Mouse (Mus musculus) intestine, postnatal 0 days (tissue): ENCODE data around the gene Lrrn2. TPM values are rescaled to one million over a fixed set of nuclear protein-coding genes. Genes with fewer than 3 reads are reported as not detected.

Source experiments
- ATAC-seq: fragments of 200-750 bp; cut with Nextera tagmentation; 2 replicates; pipeline ENCODE4 v1.8.0; 2017; ENCODE audit warnings: mild to moderate bottlenecking, moderate TSS enrichment, moderate library complexity
- H3K27ac ChIP-seq: fragments of 300-500 bp; sonication (generic); 2 replicates; pipeline ENCODE4 v1.5.1; 2014; ENCODE audit warnings: mild to moderate bottlenecking, low read depth, low read length, moderate library complexity
- H3K27me3 ChIP-seq: fragments of 300-500 bp; sonication (generic); replicated peaks from 2 replicates; pipeline ENCODE4 v1.6.1; 2014; ENCODE audit warnings: low read length, mixed read lengths; ENCODE audit not compliant: control insufficient read depth, insufficient read depth
- H3K36me3 ChIP-seq: fragments of 300-500 bp; sonication (generic); 2 replicates; pipeline ENCODE4 v1.6.1; 2014; ENCODE audit warnings: mild to moderate bottlenecking, moderate library complexity; ENCODE audit not compliant: control insufficient read depth, insufficient read depth
- H3K4me1 ChIP-seq: fragments of 300-500 bp; sonication (generic); replicated peaks from 2 replicates; pipeline ENCODE4 v1.6.1; 2014; ENCODE audit warnings: antibody characterized with exemption, low read length, mixed read lengths; ENCODE audit not compliant: control insufficient read depth, insufficient read depth
- H3K4me2 ChIP-seq: fragments of 300-500 bp; sonication (generic); replicated peaks from 2 replicates; pipeline ENCODE4 v1.6.1; 2014; ENCODE audit warnings: low read depth, mild to moderate bottlenecking, moderate library complexity
- H3K4me3 ChIP-seq: fragments of 300-500 bp; sonication (generic); 2 replicates; pipeline ENCODE4 v1.5.1; 2014; ENCODE audit warnings: low read depth, low read length
- H3K9ac ChIP-seq: fragments of 300-500 bp; sonication (generic); 2 replicates; pipeline ENCODE4 v1.6.1; 2014; ENCODE audit warnings: mild to moderate bottlenecking, low read depth, low read length
- H3K9me3 ChIP-seq: fragments of 300-500 bp; sonication (generic); 2 replicates; pipeline ENCODE4 v1.6.1; 2016; ENCODE audit warnings: mixed run types; ENCODE audit not compliant: control insufficient read depth
- CTCF ChIP-seq: sonication (generic); IDR thresholded peaks from 2 replicates; pipeline ENCODE4 v1.5.1; 2016; ENCODE audit warnings: low read depth, mild to moderate bottlenecking, control low read depth, antibody characterized with exemption, moderate library complexity
- WGBS: fragments of 180-500 bp; shearing (Covaris S2); extraction: QIAGEN DNeasy Blood & Tissue Kit; methylation state at CpG from one replicate; pipeline ENCODE4 v1.1.7; 2014; 5-methylcytosine and 5-hydroxymethylcytosine counted together
- polyA plus RNA-seq: library from polyadenylated mRNA; unstranded; fragments of >200 nt; fragmentation: Nextera tagmentation; extraction: Ambion mirVana; gene quantifications from 2 replicates; pipeline ENCODE4 v1.2.1, GENCODE M21; 2015

The Lrrn2 gene
- polyA plus RNA-seq, 1 experiment from 2014 or later: 2.3 TPM

DNA sequence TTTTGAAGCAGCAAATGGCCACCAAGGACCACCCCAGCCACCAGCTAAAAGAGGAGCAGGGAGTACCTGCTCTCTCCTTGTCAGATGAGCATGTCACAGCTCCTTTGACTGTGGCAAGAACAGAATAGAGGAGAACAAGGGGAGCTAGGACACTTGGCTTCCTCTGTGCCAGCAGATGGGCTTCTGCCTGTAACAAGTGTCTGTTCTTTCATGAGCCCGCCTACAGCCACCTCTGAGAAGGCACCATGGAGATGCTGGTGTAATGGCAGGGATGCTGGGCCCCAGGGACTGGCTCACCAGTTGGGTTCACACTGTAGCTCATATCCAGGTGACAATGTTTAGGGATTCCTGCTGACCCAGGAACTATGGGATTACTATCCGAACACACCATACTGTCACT lies 12.0 kb downstream of the Lrrn2 start:
- no peaks in the 10 kb centered on the region for H3K9me3 ChIP-seq
- H3K9ac ChIP-seq: no peak overlapping the region
- TF ChIP-seq CTCF: no peak
- no peaks in the 10 kb centered on the region for H3K4me1 ChIP-seq
- 86% methylated on average over 2 of the region's 2 CpGs for WGBS
- no peak overlapping the region for H3K4me3 ChIP-seq
- H3K4me2 ChIP-seq: no peak overlapping the region
- no peak for ATAC-seq
- no peaks in the 10 kb centered on the region for H3K27me3 ChIP-seq
- H3K27ac ChIP-seq: no peak overlapping the region
- no peaks in the 10 kb centered on the region for H3K36me3 ChIP-seq

- H3K4me3 ChIP-seq: no peak overlapping the region
- no peak overlapping the region for H3K27ac ChIP-seq
- H3K9me3 ChIP-seq: no peaks in the 10 kb centered on the region
- ATAC-seq: no peak
- no peak overlapping the region for H3K4me2 ChIP-seq
- no peaks in the 10 kb centered on the region for H3K36me3 ChIP-seq
- no peak overlapping the region for H3K9ac ChIP-seq
- H3K27me3 ChIP-seq: no peaks in the 10 kb centered on the region
- H3K4me1 ChIP-seq: no peaks in the 10 kb centered on the region
- TF ChIP-seq CTCF: no peak
- WGBS: 62% methylated on average over 17 of the region's 17 CpGs
Observed at GRCm38 (mm10) chr1:132893311-132894077, 13.4 kb downstream of the Lrrn2 start.

DNA sequence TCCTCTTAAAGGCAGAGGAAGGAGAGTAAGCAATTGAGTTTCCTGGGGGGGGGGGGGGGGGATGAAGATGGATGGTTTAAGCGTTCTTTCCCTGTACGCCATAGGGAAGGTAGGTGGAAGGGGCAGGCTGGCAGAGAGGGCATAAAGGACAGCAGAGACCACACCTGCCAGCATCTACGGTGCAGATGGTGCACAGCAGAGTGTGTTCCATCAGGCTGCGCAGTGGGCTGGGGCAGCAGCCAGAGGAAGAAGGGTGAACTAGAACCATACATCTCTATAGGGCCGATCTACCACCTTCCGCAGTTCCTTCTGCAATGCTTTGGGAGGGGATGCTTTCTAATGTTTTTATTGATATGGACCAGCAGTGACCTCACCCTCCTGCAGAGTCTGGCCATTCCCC lies 19.0 kb downstream of the Lrrn2 start:
- Histone ChIP-seq H3K27me3 (no peaks in the 10 kb centered on the region), H3K4me1 (no peaks in the 10 kb centered on the region), H3K4me3 (no peak overlapping the region), H3K36me3 (no peaks in the 10 kb centered on the region), H3K27ac (no peak overlapping the region), H3K9me3 (no peaks in the 10 kb centered on the region), H3K9ac (no peak overlapping the region), H3K4me2 (no peak overlapping the region)
- ATAC-seq: no peak
- no peak for TF ChIP-seq CTCF
- 87% methylated on average over 6 of the region's 6 CpGs for WGBS

DNA sequence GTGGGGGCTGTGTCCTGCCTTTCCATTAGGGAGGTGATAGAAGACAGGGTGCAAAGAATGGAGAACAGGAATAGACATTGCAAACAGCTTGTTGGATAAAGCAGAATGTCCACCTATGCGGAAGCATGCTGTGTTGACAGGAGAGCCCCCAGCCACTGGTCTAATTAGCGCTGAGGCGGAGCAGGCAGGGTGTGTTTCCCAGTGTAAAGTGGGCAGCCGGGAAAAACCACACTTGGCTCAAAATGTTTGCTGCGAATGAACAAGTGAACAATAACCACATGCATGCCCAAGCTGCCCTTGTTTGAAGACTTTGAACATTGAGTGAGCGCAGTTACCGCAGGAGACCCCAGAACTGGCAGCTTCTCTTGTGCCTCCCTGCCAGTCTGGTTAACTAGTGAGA lies 19.6 kb downstream of the Lrrn2 start:
- no peaks in the 10 kb centered on the region for H3K4me1 ChIP-seq
- H3K9me3 ChIP-seq: no peaks in the 10 kb centered on the region
- no peak overlapping the region for H3K4me3 ChIP-seq
- WGBS: 70% methylated on average over 7 of the region's 7 CpGs
- no peak for ATAC-seq
- no peak overlapping the region for H3K27ac ChIP-seq
- no peak for TF ChIP-seq CTCF
- no peaks in the 10 kb centered on the region for H3K36me3 ChIP-seq
- H3K9ac ChIP-seq: no peak overlapping the region
- H3K27me3 ChIP-seq: no peaks in the 10 kb centered on the region
- no peak overlapping the region for H3K4me2 ChIP-seq

GRCm38 (mm10) chr1:132900945-132901344 lies 20.9 kb downstream of the Lrrn2 start:
- Histone ChIP-seq H3K4me1 (no peaks in the 10 kb centered on the region), H3K36me3 (no peaks in the 10 kb centered on the region), H3K9me3 (no peaks in the 10 kb centered on the region), H3K9ac (no peak overlapping the region), H3K4me2 (no peak overlapping the region), H3K27me3 (no peaks in the 10 kb centered on the region), H3K4me3 (no peak overlapping the region), H3K27ac (no peak overlapping the region)
- no peak for TF ChIP-seq CTCF
- ATAC-seq: no peak
- WGBS: 83% methylated on average over 5 of the region's 5 CpGs

DNA sequence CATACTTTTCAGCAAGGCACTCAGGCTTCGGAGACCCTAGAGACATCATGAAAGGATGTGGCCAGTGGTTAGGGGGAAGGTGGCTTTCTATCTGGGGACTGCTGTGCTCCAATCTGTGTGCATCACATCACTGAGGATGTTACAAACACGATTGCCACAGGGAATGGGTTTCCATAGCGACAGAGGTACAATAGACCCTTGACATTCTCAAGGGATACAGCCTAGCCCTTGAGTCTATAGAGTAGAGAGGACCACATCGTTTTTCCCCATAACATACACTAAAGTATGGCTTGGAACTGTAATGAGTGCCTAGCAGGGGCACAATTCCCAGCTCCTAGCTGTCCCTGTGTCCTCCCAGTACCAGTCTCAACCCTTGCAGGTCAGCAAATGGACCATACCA lies 23.4 kb downstream of the Lrrn2 start:
- Histone ChIP-seq H3K4me2 (no peak overlapping the region), H3K4me3 (no peak overlapping the region), H3K9ac (no peak overlapping the region), H3K4me1 (no peaks in the 10 kb centered on the region), H3K36me3 (no peaks in the 10 kb centered on the region), H3K27ac (no peak overlapping the region), H3K9me3 (no peaks in the 10 kb centered on the region), H3K27me3 (no peaks in the 10 kb centered on the region)
- ATAC-seq: no peak
- WGBS: 59% methylated on average over 4 of the region's 4 CpGs
- no peak for TF ChIP-seq CTCF

DNA sequence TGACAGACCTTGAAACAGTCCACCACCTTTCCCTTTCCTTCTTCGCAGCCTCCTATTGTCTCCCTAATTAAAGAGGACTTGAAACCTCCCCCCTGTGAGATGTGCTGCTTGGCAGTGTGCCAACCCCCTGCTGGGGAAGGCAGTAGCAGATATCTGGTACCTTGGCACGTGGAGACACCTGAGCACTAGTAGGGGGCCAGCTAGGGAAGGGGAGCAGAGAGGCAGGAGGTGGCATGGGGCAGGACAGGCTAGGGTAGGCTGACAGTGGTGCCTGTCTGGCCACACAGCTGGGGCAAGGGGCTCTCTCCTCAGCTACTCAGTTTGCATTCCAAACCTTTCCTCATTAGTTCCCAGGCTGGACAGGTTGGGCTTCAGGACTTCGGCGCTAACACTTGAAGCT lies 29.0 kb downstream of the Lrrn2 start:
- WGBS: 74% methylated on average over 4 of the region's 4 CpGs
- no peak overlapping the region for H3K9ac ChIP-seq
- no peaks in the 10 kb centered on the region for H3K9me3 ChIP-seq
- no peak for ATAC-seq
- H3K27me3 ChIP-seq: no peaks in the 10 kb centered on the region
- H3K36me3 ChIP-seq: no peaks in the 10 kb centered on the region
- no peaks in the 10 kb centered on the region for H3K4me1 ChIP-seq
- TF ChIP-seq CTCF: no peak
- H3K4me3 ChIP-seq: no peak overlapping the region
- H3K4me2 ChIP-seq: no peak overlapping the region
- H3K27ac ChIP-seq: no peak overlapping the region
